Comparison of ENCODE assay signal across 8 mouse cellular contexts in the genomic region with DNA sequence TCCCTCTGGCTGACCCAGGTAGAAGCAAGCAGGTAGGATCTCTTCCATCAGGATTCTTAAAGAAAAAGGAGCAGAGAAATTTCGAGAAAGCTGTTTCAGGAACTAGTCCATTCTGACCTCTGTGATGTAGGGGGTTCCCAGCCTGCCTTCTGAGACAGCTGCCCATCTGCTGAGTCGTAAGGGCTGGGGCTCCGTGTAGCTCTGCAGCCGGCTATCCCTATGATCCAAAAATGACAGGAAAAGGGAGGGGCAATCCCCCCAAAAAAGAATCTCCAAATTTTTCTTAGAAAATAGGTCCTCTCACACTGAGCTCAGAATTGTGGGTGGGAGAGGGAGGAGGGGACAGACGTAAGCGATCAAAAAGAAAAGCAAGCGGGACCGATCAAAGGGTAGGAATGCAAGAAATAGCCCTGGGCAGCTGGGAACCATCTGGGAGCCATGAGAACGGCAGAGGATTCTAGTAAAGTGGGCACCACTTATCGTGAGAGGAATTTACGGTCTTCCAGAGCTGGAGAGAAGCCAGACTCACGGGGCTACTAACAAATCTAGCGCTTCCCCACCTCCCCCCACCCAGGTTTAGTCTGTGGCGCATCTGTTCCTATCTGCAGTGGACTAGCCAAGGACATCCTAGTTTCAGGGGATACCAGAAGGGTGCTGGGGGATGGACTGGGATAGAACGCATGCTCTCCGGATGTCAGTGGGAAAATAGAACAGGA. TPM values are rescaled to one million over a fixed set of nuclear protein-coding genes. Genes with fewer than 3 reads are reported as not detected.
DNase-seq lines count a peak whose midpoint lies in the region; ATAC-seq and TF ChIP-seq lines count a peak whose summit lies in the region.

No protein-coding gene starts in this region.

- no peak for TF ChIP-seq EP300 in heart, postnatal 0 days (IDR thresholded peaks at IDR 0.05; ENCODE audit: low read depth)

- ATAC-seq in heart, postnatal 0 days (ENCODE audit: insufficient read depth, low read depth): no peak
- 0 out of 2 replicates have a peak, but pooled peaks have one; percentile 55 for ATAC-seq in hindbrain, embryonic 14.5 days (ENCODE audit: low FRiP score)
- ATAC-seq in midbrain, embryonic 13.5 days: peak; percentile 70
- no peak for ATAC-seq in CD4-positive, CD25-positive, alpha-beta regulatory T cell, adult 4 months
- no peak for ATAC-seq in erythroid progenitor cell, adult 5-6 weeks (replicated peaks; ENCODE audit: low FRiP score, poor library complexity, severe bottlenecking)
- ATAC-seq in erythroblast, adult 5-6 weeks (replicated peaks; ENCODE audit: low FRiP score, poor library complexity, severe bottlenecking): no peak

- peaks cover 14% of the 10 kb centered on the region; the same call in 1 of the 2 replicates for H3K4me1 ChIP-seq in heart, postnatal 0 days (ENCODE audit: control insufficient read depth, insufficient read depth)
- peaks cover 12% of the 10 kb centered on the region; the same call in 1 of the 2 replicates for H3K4me1 ChIP-seq in hindbrain, embryonic 14.5 days (replicated peaks; ENCODE audit: control insufficient read depth, insufficient read depth, low read length)
- peaks cover 28% of the 10 kb centered on the region for H3K4me1 ChIP-seq in midbrain, embryonic 13.5 days (replicated peaks)

- no peak overlapping the region for H3K27ac ChIP-seq in heart, postnatal 0 days (ENCODE audit: low read depth)
- 0 out of 2 replicates have a peak overlapping the region, but pooled peaks have one; percentile 16 for H3K27ac ChIP-seq in hindbrain, embryonic 14.5 days
- H3K27ac ChIP-seq in midbrain, embryonic 13.5 days: peak overlapping the region; percentile 59; the same call in 1 of the 2 replicates

- no peaks in the 10 kb centered on the region for H3K36me3 ChIP-seq in heart, postnatal 0 days (replicated peaks; ENCODE audit: control insufficient read depth, insufficient read depth, low read length)
- H3K36me3 ChIP-seq in hindbrain, embryonic 14.5 days (replicated peaks; ENCODE audit: control insufficient read depth, insufficient read depth): no peaks in the 10 kb centered on the region
- no peaks in the 10 kb centered on the region for H3K36me3 ChIP-seq in midbrain, embryonic 13.5 days

- TF ChIP-seq CTCF in heart, postnatal 0 days (IDR thresholded peaks at IDR 0.05; ENCODE audit: low read depth): no peak

- WGBS in heart, postnatal 0 days: 19% methylated on average over 16 of the region's 16 CpGs
- 28% methylated on average over 16 of the region's 16 CpGs for WGBS in hindbrain, embryonic 14.5 days
- WGBS in midbrain, embryonic 13.5 days: 39% methylated on average over 16 of the region's 16 CpGs

- H3K4me2 ChIP-seq in heart, postnatal 0 days (ENCODE audit: low read depth, low read length): peak overlapping the region; percentile 52
- H3K4me2 ChIP-seq in hindbrain, embryonic 14.5 days (replicated peaks): peak overlapping the region; percentile 31
- peak overlapping the region; percentile 21 for H3K4me2 ChIP-seq in midbrain, embryonic 13.5 days (replicated peaks)

- H3K9ac ChIP-seq in heart, postnatal 0 days (replicated peaks; ENCODE audit: low read depth, low read length): 0 out of 2 replicates have a peak overlapping the region, but pooled peaks have one; percentile 26
- H3K9ac ChIP-seq in hindbrain, embryonic 14.5 days: 0 out of 2 replicates have a peak overlapping the region, but pooled peaks have one; percentile 28
- no peak overlapping the region for H3K9ac ChIP-seq in midbrain, embryonic 13.5 days (replicated peaks)

- peaks cover 12% of the 10 kb centered on the region for H3K27me3 ChIP-seq in heart, postnatal 0 days (ENCODE audit: control insufficient read depth, insufficient read depth, low read length)
- no peaks in the 10 kb centered on the region for H3K27me3 ChIP-seq in hindbrain, embryonic 14.5 days (ENCODE audit: control insufficient read depth, insufficient read depth, low read length)
- H3K27me3 ChIP-seq in midbrain, embryonic 13.5 days: no peaks in the 10 kb centered on the region; the same call in 1 of the 2 replicates

- H3K9me3 ChIP-seq in heart, postnatal 0 days (replicated peaks; ENCODE audit: control insufficient read depth, low read length): no peaks in the 10 kb centered on the region
- no peaks in the 10 kb centered on the region for H3K9me3 ChIP-seq in hindbrain, embryonic 14.5 days (ENCODE audit: control insufficient read depth, low read length)
- H3K9me3 ChIP-seq in midbrain, embryonic 13.5 days: peaks cover 4% of the 10 kb centered on the region; the same call in 1 of the 2 replicates

- peak overlapping the region; percentile 23 for H3K4me3 ChIP-seq in heart, postnatal 0 days (ENCODE audit: low read depth, low read length)
- no peak overlapping the region for H3K4me3 ChIP-seq in hindbrain, embryonic 14.5 days (replicated peaks; ENCODE audit: low read length)
- no peak overlapping the region for H3K4me3 ChIP-seq in midbrain, embryonic 13.5 days (replicated peaks)

- no peak for DNase-seq in heart, postnatal 0 days (ENCODE audit: low spot score)
- DNase-seq in heart, adult 18-20 months: no peak
- peak; percentile 61 for DNase-seq in embryo, embryonic 10.5 days (ENCODE audit: low spot score)
- peak; percentile 56 for DNase-seq in hindbrain, embryonic 14.5 days (ENCODE audit: low spot score)

RNA-seq across cellular contexts. Expression of a gene that starts 9.5 kb away (rescaled TPM):
- not detected in 2 replicates for total RNA-seq in heart, postnatal 0 days (2014; rRNA removed; ENCODE audit: low replicate concordance)
- polyA plus RNA-seq in heart, postnatal 0 days (2015; fragmentation: Nextera tagmentation; extraction: Ambion mirVana): 0.19 TPM in 1 of 2 replicates, not detected in the other
- total RNA-seq in heart, adult 18-20 months (2021): not detected
- polyA plus RNA-seq in hindbrain, embryonic 14.5 days (2014; fragmentation: Nextera tagmentation; extraction: Ambion mirVana): 0.36 TPM in 1 of 2 replicates, not detected in the other
- polyA plus RNA-seq in midbrain, embryonic 13.5 days (2015; fragmentation: Nextera tagmentation; extraction: Ambion mirVana): 0.11 TPM in 1 of 2 replicates, not detected in the other
- polyA plus RNA-seq in CD4-positive, CD25-positive, alpha-beta regulatory T cell, adult 4 months (2017; shearing (Covaris generic)): not detected
- 0.36 TPM in 1 of 2 replicates, not detected in the other for total RNA-seq in erythroid progenitor cell, adult 5-6 weeks (2015; ENCODE audit: low replicate concordance)
- 0.26 TPM in 1 of 2 replicates, not detected in the other for total RNA-seq in erythroid progenitor cell, adult 5-6 weeks (2017; ENCODE audit: low replicate concordance)
- total RNA-seq in erythroblast, adult 5-6 weeks (2015; ENCODE audit: low replicate concordance): not detected in 2 replicates
- total RNA-seq in erythroblast, adult 5-6 weeks (2017; ENCODE audit: low replicate concordance): not detected in 2 replicates

Comparison
In these comparisons a context has a peak if more than half of its experiments do, and no peak if none do; other contexts are left out.
1. ATAC-seq: peak in hindbrain, embryonic 14.5 days (single experiment) and midbrain, embryonic 13.5 days (single experiment); none in heart, postnatal 0 days (single experiment), CD4-positive, CD25-positive, alpha-beta regulatory T cell, adult 4 months (single experiment), erythroid progenitor cell, adult 5-6 weeks (single experiment) and erythroblast, adult 5-6 weeks (single experiment).
2. DNase-seq: peak in embryo, embryonic 10.5 days (single experiment) and hindbrain, embryonic 14.5 days (single experiment); none in heart, postnatal 0 days (single experiment) and heart, adult 18-20 months (0 of 2).
3. Peak in every context shown above with its lines, with median percentiles within 50 percentile points of each other: H3K4me2 ChIP-seq.